Mouse (Mus musculus) liver (tissue): ENCODE data around the gene Mok.

Experiments used
- DNase-seq: peaks from one replicate; pipeline ENCODE4 v3.0.0-alpha.2; 2020; ENCODE audit warnings: mixed read lengths

Gene Mok

DNA sequence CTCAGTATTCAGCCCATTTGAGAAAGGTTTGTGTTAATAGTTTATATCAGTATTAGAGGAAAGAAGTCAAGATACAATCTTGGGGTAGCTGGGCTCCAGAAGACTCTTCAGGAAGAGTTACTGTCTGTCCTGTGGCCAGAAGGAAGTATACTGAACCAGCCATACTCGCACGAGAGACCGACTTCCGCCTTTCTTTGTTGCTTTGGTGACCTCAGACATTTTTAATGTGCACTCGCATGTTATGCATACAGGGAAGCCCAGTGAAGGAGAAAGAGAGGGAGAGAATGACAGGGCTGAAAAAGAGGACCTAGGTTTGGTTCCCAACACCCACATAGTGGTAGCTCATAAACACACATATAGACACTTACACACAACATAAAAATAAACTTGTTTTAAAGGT, 76.2 kb downstream of the Mok start:
- no peak for DNase-seq

DNA sequence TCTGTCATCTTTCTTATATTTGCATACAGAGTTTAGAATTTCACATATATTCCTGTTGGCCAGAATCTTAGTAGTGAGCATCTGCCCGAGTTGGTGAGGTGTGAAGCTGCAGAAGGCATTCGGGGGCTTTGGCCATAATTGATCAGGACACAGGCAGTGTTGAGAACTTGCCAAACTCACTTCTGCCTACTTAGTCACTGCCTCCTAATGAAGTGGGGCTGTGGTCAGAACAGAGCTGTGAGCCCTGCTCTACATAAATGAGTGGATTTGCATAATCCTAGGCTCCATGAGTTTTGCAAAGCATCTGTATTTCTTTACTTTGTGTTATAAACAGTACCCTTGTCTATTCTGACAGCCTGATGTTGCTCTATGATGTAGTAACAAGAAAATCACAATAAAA, 78.4 kb downstream of the Mok start:
- no peak for DNase-seq

DNA sequence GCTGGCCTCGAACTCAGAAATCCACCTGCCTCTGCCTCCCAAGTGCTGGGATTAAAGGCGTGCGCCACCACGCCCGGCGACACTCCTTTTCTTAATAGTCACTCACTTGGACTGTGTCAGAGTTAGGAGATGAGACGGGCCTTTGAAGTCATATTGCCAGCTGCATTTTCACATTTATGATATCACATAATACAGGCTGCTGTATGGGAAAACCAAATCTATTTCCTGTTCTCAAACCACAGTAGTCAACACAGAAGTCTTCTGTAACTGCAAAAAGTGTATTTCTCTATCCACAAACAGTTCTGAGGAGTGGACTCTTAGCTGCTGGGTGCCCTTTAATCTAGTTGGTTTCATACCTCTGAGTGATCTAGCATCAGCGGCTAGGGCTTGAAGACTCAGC, 81.8 kb downstream of the Mok start:
- no peak for DNase-seq
